Mouse (Mus musculus): ENCODE data around the gene Ntsr2. TPM values are rescaled to one million over a fixed set of nuclear protein-coding genes. Genes with fewer than 3 reads are reported as not detected.
A peak's percentile ranks its signal among the peaks of the same experiment; 100 is the strongest.
"Not testable (repeated sequence)": the region's sequence is repeated elsewhere in the genome, so short reads cannot be mapped to it uniquely, and the experiment has no call there.

Gene Ntsr2
- total RNA-seq, 2 experiments from 2014 or later: 2.2 to 2.3 TPM

- DNase-seq: peak; percentile 28
These were observed 3.4 kb upstream of the Ntsr2 start for GRCm38 (mm10) chr12:16649819-16650218.

- no peak for DNase-seq
These were observed 2.4 kb downstream of the Ntsr2 start for GRCm38 (mm10) chr12:16655604-16656003.

GRCm38 (mm10) chr12:16656906-16657875 lies 4.0 kb downstream of the Ntsr2 start:
- no peak for DNase-seq

GRCm38 (mm10) chr12:16661459-16661858 lies 8.3 kb downstream of the Ntsr2 start:
- no peak for DNase-seq

GRCm38 (mm10) chr12:16661936-16662335 lies 8.8 kb downstream of the Ntsr2 start:
- DNase-seq: no peak

GRCm38 (mm10) chr12:16662955-16663585 lies 9.9 kb downstream of the Ntsr2 start:
- no peak for DNase-seq

GRCm38 (mm10) chr12:16665022-16665421 lies 11.8 kb downstream of the Ntsr2 start:
- DNase-seq: no peak

GRCm38 (mm10) chr12:16669176-16669575 lies 16.0 kb downstream of the Ntsr2 start:
- DNase-seq: no peak

GRCm38 (mm10) chr12:16672246-16672645 lies 19.1 kb downstream of the Ntsr2 start:
- no peak for DNase-seq

GRCm38 (mm10) chr12:16690631-16691030 lies 37.4 kb downstream of the Ntsr2 start:
- DNase-seq: no peak

GRCm38 (mm10) chr12:16694783-16695182 lies 41.6 kb downstream of the Ntsr2 start:
- DNase-seq: no peak

- DNase-seq: not testable (repeated sequence)
These were observed 42.1 kb downstream of the Ntsr2 start for GRCm38 (mm10) chr12:16695252-16695651.

GRCm38 (mm10) chr12:16696146-16696545 lies 43.0 kb downstream of the Ntsr2 start:
- no peak for DNase-seq

GRCm38 (mm10) chr12:16698691-16699090 lies 45.5 kb downstream of the Ntsr2 start:
- no peak for DNase-seq

Other genes with a start within 250 kb of the Ntsr2 start
- gene Lpin1, start 42.4 kb upstream of the Ntsr2 start, total RNA-seq (2021): 10 to 100 TPM; 24.5 to 25.4 TPM
- gene Greb1, start 147.5 kb downstream of the Ntsr2 start, total RNA-seq (2021): under 1 TPM; 0.10 to 0.54 TPM
- 10 to 100 TPM; 51.1 to 53.6 TPM for gene E2f6, start 157.6 kb downstream of the Ntsr2 start, total RNA-seq (2021)
- gene Rock2, start 241.5 kb downstream of the Ntsr2 start, total RNA-seq (2021): 10 to 100 TPM; 93.4 to 98.4 TPM

All from heart, postnatal 4 days (tissue).